Mouse (Mus musculus) kidney, embryonic 14.5 days (tissue): ENCODE measurements at regions not wholly inside any gene's neighbourhood (a gene's known extent, or its start where the extent isn't known, plus 50 kb on each side); places are given as distances from the start of the nearest gene placed in this dataset.

Experiments used
- ATAC-seq: fragments of 200-750 bp; cut with Nextera tagmentation; 2 replicates; pipeline ENCODE4 v1.8.0; 2017; ENCODE audit warnings: moderate number of reproducible peaks, mild to moderate bottlenecking, moderate TSS enrichment, moderate library complexity; ENCODE audit not compliant: low FRiP score, low TSS enrichment
- H3K27ac ChIP-seq: fragments of 300-500 bp; sonication (generic); 2 replicates; pipeline ENCODE4 v1.5.1; 2014; ENCODE audit warnings: low read depth, mild to moderate bottlenecking, low read length, moderate library complexity, mixed read lengths
- H3K27me3 ChIP-seq: fragments of 300-500 bp; sonication (generic); 2 replicates; pipeline ENCODE4 v1.6.1; 2014; ENCODE audit warnings: mild to moderate bottlenecking, low read length; ENCODE audit not compliant: control insufficient read depth, insufficient read depth
- H3K36me3 ChIP-seq: fragments of 300-500 bp; sonication (generic); 2 replicates; pipeline ENCODE4 v1.6.1; 2014; ENCODE audit warnings: low read length, mixed read lengths; ENCODE audit not compliant: control insufficient read depth, insufficient read depth
- H3K4me1 ChIP-seq: fragments of 300-500 bp; sonication (generic); 2 replicates; pipeline ENCODE4 v1.6.1; 2014; ENCODE audit warnings: low read length, mixed read lengths; ENCODE audit not compliant: control insufficient read depth, insufficient read depth
- H3K4me2 ChIP-seq: fragments of 300-500 bp; sonication (generic); replicated peaks from 2 replicates; pipeline ENCODE4 v1.6.1; 2014; ENCODE audit warnings: low read depth, mild to moderate bottlenecking, low read length
- H3K4me3 ChIP-seq: fragments of 300-500 bp; sonication (generic); 2 replicates; pipeline ENCODE4 v1.5.1; 2014; ENCODE audit warnings: mild to moderate bottlenecking, low read length
- H3K9ac ChIP-seq: fragments of 300-500 bp; sonication (generic); 2 replicates; pipeline ENCODE4 v1.6.1; 2014; ENCODE audit warnings: low read depth, mild to moderate bottlenecking, low read length, moderate library complexity
- H3K9me3 ChIP-seq: fragments of 300-500 bp; sonication (generic); 2 replicates; pipeline ENCODE4 v1.6.1; 2016; ENCODE audit warnings: low read length; ENCODE audit not compliant: control insufficient read depth
- WGBS: fragments of 180-500 bp; shearing (Covaris S2); extraction: QIAGEN DNeasy Blood & Tissue Kit; methylation state at CpG from one replicate; pipeline ENCODE4 v1.1.7; 2014; 5-methylcytosine and 5-hydroxymethylcytosine counted together

- Histone ChIP-seq H3K27ac (no peak overlapping the region), H3K9me3 (no peaks in the 10 kb centered on the region), H3K27me3 (no peaks in the 10 kb centered on the region), H3K36me3 (no peaks in the 10 kb centered on the region), H3K4me2 (no peak overlapping the region), H3K4me1 (no peaks in the 10 kb centered on the region), H3K9ac (no peak overlapping the region), H3K4me3 (no peak overlapping the region)
- no peak for ATAC-seq
- 80% methylated on average over 5 of the region's 5 CpGs for WGBS
Observed at GRCm38 (mm10) chr3:66698083-66698482, 283.1 kb upstream of the Rsrc1 start.

GRCm38 (mm10) chr3:66705766-66706165, 275.4 kb upstream of the Rsrc1 start:
- Histone ChIP-seq H3K9me3 (no peaks in the 10 kb centered on the region), H3K36me3 (no peaks in the 10 kb centered on the region), H3K9ac (no peak overlapping the region), H3K27me3 (no peaks in the 10 kb centered on the region), H3K4me1 (no peaks in the 10 kb centered on the region), H3K4me3 (no peak overlapping the region), H3K27ac (no peak overlapping the region), H3K4me2 (no peak overlapping the region)
- ATAC-seq, result no peak
- 83% methylated on average over 4 of the region's 4 CpGs for WGBS

- peaks cover 7% of the 10 kb centered on the region; the same call in 1 of the 2 replicates for H3K4me1 ChIP-seq
- no peaks in the 10 kb centered on the region for H3K9me3 ChIP-seq
- no peaks in the 10 kb centered on the region for H3K36me3 ChIP-seq
- no peaks in the 10 kb centered on the region for H3K27me3 ChIP-seq
- no peak overlapping the region for H3K4me3 ChIP-seq
- no peak overlapping the region for H3K4me2 ChIP-seq
- H3K9ac ChIP-seq, result no peak overlapping the region
- 68% methylated on average over 1 of the region's 1 CpGs for WGBS
- ATAC-seq, result no peak
- H3K27ac ChIP-seq, result no peak overlapping the region
Observed at GRCm38 (mm10) chr3:66735468-66735867, 245.7 kb upstream of the Rsrc1 start.

GRCm38 (mm10) chr3:66738201-66739062, 242.8 kb upstream of the Rsrc1 start:
- Histone ChIP-seq H3K4me3 (no peak overlapping the region), H3K4me2 (no peak overlapping the region), H3K9me3 (no peaks in the 10 kb centered on the region), H3K9ac (no peak overlapping the region), H3K27ac (no peak overlapping the region), H3K4me1 (peaks cover 7% of the 10 kb centered on the region; the same call in 1 of the 2 replicates), H3K36me3 (no peaks in the 10 kb centered on the region), H3K27me3 (no peaks in the 10 kb centered on the region)
- no peak for ATAC-seq
- 51% methylated on average over 12 of the region's 12 CpGs for WGBS

GRCm38 (mm10) chr3:66739356-66740014, 241.7 kb upstream of the Rsrc1 start:
- peak; percentile 83 for ATAC-seq
- Histone ChIP-seq H3K36me3 (no peaks in the 10 kb centered on the region), H3K9me3 (no peaks in the 10 kb centered on the region), H3K4me2 (no peak overlapping the region; the same call in 1 of the 2 replicates), H3K4me3 (no peak overlapping the region), H3K9ac (no peak overlapping the region), H3K27me3 (no peaks in the 10 kb centered on the region), H3K27ac (no peak overlapping the region), H3K4me1 (peaks cover 7% of the 10 kb centered on the region; the same call in 1 of the 2 replicates)
- 14% methylated on average over 7 of the region's 7 CpGs for WGBS

- ATAC-seq, result no peak
- no peak overlapping the region for H3K4me3 ChIP-seq
- peaks cover 7% of the 10 kb centered on the region; the same call in 1 of the 2 replicates for H3K4me1 ChIP-seq
- H3K9me3 ChIP-seq, result no peaks in the 10 kb centered on the region
- H3K9ac ChIP-seq, result no peak overlapping the region
- no peaks in the 10 kb centered on the region for H3K36me3 ChIP-seq
- no peaks in the 10 kb centered on the region for H3K27me3 ChIP-seq
- WGBS, result 55% methylated on average over 11 of the region's 11 CpGs
- H3K4me2 ChIP-seq, result no peak overlapping the region
- no peak overlapping the region for H3K27ac ChIP-seq
Observed at GRCm38 (mm10) chr3:66744133-66744913, 236.9 kb upstream of the Rsrc1 start.

GRCm38 (mm10) chr3:66746373-66747072, 234.7 kb upstream of the Rsrc1 start:
- Histone ChIP-seq H3K4me1 (no peaks in the 10 kb centered on the region), H3K9ac (no peak overlapping the region), H3K4me3 (no peak overlapping the region), H3K9me3 (no peaks in the 10 kb centered on the region), H3K27me3 (no peaks in the 10 kb centered on the region), H3K36me3 (no peaks in the 10 kb centered on the region), H3K4me2 (no peak overlapping the region), H3K27ac (no peak overlapping the region)
- no peak for ATAC-seq
- WGBS, result 87% methylated on average over 19 of the region's 19 CpGs

- Histone ChIP-seq H3K4me1 (no peaks in the 10 kb centered on the region), H3K4me3 (no peak overlapping the region), H3K27me3 (no peaks in the 10 kb centered on the region), H3K36me3 (no peaks in the 10 kb centered on the region), H3K9ac (no peak overlapping the region), H3K9me3 (no peaks in the 10 kb centered on the region), H3K4me2 (no peak overlapping the region), H3K27ac (no peak overlapping the region)
- ATAC-seq, result no peak; the same call in 1 of the 2 replicates
- WGBS, result 59% methylated on average over 20 of the region's 20 CpGs
Observed at GRCm38 (mm10) chr3:66747073-66747710, 234.0 kb upstream of the Rsrc1 start.
